Mouse (Mus musculus) heart, postnatal 36 days (tissue): ENCODE measurements around the gene Hras. TPM values are rescaled to one million over a fixed set of nuclear protein-coding genes. Genes with fewer than 3 reads are reported as not detected.

Experiments used
- DNase-seq, 2 experiments: peaks; one replicate each; pipeline ENCODE4 v3.0.0; 2021 to 2022
- intact Hi-C: fragments of 180-260 bp; cut with DNase I; formaldehyde crosslinking; loops from one replicate; pipeline ENCODE4 v1.15.1; 2025
- total RNA-seq, 2 experiments: library from RNA; stranded (reverse); gene quantifications; 2 replicates each; pipeline ENCODE4 v1.2.3; 2021

The Hras gene
- total RNA-seq, 2 experiments from 2014 or later = 97.9 to 104 TPM

DNA sequence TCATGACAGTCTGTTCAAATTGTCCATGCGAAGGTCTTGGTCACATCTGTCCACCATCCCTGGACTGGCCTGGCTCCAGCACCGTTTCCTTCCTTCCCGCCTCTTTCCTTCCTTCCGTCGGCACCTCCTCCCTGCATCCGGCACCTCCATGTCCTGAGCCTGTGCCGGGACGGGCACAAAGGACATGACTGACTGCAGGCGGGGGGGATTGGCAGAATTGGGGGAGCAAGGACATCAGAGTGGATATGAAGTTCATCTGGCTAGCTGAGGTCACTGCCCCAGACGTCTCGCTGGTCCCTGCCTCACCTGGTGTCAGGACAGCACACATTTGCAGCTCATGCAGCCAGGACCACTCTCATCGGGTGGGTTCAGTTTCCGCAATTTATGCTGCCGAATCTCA, 2.8 kb downstream of the Hras start:
- intact Hi-C loops = loop anchor here (5.0 kb wide), 1 partner anchor 334 kb away; the partner anchor contains the start of genes Bet1l, Gm45785 and Ric8a
- peak; percentile 31 to 37 for DNase-seq

DNA sequence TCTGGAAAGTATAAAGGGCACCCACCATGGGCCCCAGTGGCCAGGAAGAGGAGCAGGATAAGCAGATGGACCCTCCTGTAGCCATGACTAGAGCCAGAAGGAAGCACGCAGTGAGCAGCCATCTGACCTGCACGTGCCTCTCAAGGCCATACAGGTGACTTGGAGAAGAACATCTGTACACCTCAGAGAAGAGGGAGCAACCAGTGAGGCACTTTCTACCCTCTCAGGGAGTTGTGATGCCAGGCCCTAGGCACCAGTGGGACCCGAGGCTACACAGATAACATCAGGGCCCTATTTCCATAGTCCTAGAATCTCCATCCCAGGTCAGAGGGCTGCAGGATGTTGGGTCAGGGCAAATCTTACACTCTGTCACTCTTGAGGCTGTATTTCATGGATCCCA, 3.6 kb downstream of the Hras start:
- intact Hi-C loops = loop anchor here (5.0 kb wide), 1 partner anchor 333 kb away; the partner anchor contains the start of genes Bet1l, Gm45785 and Ric8a
- DNase-seq = no peak

GRCm38 (mm10) chr7:141188733-141189132, 5.1 kb downstream of the Hras start:
- no peak for DNase-seq

DNA sequence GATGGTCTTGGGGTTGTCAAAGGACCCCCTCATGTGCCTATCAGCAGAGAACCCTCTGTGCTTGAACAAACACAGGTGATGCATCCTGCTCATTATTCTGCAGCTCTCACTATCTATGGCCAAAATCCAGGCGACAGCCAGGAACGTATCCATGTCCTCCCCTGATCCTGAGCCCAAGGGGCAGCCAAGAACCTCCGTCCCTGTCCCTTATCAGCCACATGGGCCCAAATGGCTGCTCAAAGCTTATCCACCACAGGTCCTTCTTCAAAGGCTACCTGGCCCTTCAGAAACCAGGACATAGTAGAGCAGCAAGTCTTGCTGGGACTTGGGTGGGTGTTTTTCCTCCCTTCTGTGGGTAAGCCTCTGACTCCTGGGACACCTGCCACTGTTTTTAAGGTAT, 5.6 kb downstream of the Hras start:
- no peak for DNase-seq
- intact Hi-C loops = no loop called here

More at GRCm38 (mm10) chr7:141188733-141189132, 5.1 kb downstream of the Hras start:
- intact Hi-C loops = no loop called here

- intact Hi-C loops = loop anchor here (1.0 to 5.0 kb wide), 4 partner anchors 84 to 268 kb away; no protein-coding TSS in a partner anchor
- peak; percentile 84 to 89 for DNase-seq
Observed at GRCm38 (mm10) chr7:141176173-141176572, 17.6 kb downstream of the Hras start.

DNA sequence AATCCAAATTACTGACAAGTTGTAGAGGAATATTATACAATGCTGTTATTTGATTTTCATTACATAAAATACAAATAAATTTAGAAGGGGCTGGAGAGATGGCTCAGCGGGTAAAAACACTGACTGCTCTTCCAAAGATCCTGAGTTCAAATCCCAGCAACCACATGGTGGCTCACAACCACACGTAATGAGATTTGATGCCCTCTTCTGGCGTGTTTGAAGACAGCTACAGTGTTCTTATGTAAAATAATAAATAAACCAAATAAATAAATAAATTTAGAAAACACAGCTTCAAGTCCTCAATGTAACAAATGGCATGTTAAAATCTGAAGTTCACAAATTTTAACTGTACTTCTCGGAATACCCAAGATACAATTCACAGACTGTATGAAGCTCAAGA, 18.7 kb downstream of the Hras start:
- intact Hi-C loops = loop anchor here (1.0 to 5.0 kb wide), 3 partner anchors 103 to 168 kb away; no protein-coding TSS in a partner anchor
- no peak for DNase-seq

DNA sequence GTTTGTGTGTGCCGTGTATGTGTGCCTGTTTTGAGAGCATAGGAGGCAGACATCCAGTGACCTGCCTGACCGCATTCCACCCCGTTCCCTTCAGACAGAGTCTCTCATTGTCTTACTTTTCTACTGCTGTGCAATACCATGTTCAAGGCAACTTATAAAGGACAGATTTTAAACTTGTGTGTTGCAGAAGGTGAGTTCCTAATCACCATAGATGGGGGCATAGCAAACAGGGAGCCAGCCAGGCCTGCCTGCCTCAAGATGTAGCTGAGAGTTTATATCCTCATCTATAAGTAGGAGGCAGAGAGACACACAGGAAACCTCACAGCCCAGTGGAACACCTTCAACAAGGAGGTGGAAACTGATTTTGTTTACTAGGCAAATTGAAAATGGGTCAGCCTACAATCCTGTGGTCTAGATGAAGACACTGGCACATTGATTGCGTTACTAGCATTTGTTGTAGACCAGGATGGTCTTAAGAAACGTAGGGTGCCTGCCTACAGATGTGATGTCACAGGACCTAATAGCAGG, 20.4 kb downstream of the Hras start:
- no peak for DNase-seq
- intact Hi-C loops = loop anchor here (5.0 kb wide), 2 partner anchors 216 to 326 kb away; partner anchors contain the start of genes Gm45717, Ifitm2, Odf3 and Scgb1c1

DNA sequence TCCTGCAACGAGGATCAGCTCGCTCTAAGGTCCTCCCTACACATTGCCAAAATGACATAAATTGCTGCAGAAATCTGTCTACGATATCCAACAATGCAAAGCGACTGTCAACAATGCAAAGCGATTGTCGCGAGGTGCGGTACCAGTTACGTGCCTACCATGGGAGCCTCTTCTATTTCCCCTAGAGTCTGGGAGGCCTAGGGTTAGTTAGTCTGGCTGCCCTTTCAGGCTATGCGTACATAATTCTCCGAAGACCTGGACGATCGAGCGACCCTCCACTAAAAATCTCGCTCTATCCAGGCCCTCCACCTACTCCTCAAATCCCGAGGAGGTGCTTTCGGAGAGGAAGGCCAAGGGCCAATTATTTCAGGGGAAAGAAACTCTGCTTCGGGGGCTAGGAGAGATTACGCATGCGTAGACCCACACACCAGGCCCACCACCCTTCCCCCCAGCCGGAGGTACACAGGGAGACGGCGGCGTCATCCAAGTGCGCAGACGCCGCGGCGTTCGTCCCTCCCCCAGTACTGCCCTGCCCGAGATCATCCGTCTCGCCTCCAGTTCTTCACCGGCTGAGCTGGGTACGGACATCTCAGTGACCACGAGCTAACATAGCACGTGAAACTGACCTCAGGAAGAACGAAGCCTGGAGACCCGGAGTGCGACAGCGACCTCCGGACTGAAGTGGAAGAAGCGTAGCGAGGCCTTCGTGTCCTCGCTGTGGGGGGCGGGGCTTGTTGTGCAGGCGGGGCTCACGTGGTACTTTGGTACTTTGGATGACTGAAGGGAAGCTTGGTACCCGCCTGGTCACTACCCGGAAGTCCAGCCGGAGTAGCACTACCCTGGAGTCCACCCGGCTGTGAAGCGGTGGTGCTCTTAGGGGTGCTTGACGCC, 21.4 kb downstream of the Hras start, which contains the start of gene Rnh1:
TSS of gene Rnh1 (minus strand) at position 742 of the 891 bp plus-strand sequence.
- intact Hi-C loops = loop anchor here (5.0 kb wide), 2 partner anchors 215 to 325 kb away; partner anchors contain the start of genes Gm45717, Ifitm2, Odf3 and Scgb1c1
- peak; percentile 84 to 94 for DNase-seq

- DNase-seq = no peak
- intact Hi-C loops = loop anchor here (2.0 to 5.0 kb wide), 3 partner anchors 37 to 323 kb away; partner anchors contain the start of genes Gm45717, Ifitm2, Odf3 and Scgb1c1
Observed at GRCm38 (mm10) chr7:141169866-141170265, 23.9 kb downstream of the Hras start.

DNA sequence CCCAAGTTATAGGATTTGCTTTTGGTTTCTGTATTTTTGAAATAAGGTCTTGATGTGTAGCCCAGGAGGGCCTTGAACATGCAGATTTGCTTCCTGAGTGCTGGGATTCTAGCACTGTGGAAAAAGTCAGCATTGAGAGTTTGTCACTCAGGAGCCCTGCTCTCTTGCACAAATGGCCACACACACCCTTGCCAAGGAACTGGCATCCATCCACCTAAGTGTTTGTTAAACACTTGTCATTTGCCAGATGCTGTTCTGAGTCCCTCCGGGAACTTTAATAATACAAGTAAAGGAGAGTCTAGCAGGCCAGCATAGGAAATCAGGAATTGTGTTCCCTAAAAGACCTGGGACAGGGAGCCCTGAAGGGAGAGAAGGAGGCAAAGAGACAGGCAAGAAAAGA, 24.5 kb downstream of the Hras start:
- intact Hi-C loops = loop anchor here (2.0 kb wide), 1 partner anchor 36 kb away; no protein-coding TSS in a partner anchor
- no peak for DNase-seq

GRCm38 (mm10) chr7:141168518-141168953, 25.3 kb downstream of the Hras start:
- peak; percentile 62 to 74 for DNase-seq
- intact Hi-C loops = loop anchor here (2.0 kb wide), 1 partner anchor 36 kb away; no protein-coding TSS in a partner anchor

DNA sequence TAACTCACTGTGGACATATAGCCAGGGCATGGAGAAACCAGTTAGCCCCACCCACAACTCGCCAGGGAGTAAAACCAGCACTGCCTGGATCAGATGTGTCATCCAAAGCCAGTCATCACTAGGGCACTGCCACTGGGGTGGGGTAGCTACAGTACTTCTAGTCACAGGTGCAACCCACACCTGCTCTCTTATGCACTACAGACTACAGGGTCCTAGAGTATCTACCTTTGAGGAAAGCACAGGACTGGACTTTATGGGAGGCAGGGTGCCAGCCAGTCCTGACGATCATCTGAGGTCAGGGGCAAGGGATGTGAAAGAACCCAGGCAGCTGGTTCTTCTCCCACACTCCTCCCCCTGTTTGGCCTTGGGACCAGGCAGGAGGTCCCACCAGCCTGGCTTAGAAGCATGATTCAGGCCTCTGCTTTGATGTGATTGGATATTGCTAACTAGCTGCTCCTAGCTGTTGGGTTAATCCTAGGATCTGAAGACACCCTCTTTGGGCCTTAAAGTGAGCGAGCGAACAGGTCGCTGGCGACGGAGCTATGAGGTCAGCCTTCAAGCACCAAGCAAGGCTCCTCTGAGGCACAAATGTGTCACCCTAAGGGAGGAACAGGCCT, 25.8 kb downstream of the Hras start:
- intact Hi-C loops = loop anchor here (2.0 kb wide), 1 partner anchor 35 kb away; no protein-coding TSS in a partner anchor
- peak; percentile 32 to 37 for DNase-seq

- intact Hi-C loops = no loop called here
- no peak for DNase-seq
Observed at GRCm38 (mm10) chr7:141164850-141165249, 29.0 kb downstream of the Hras start.

GRCm38 (mm10) chr7:141164397-141164796, 29.4 kb downstream of the Hras start:
- no peak for DNase-seq
- intact Hi-C loops = no loop called here

GRCm38 (mm10) chr7:141155362-141155761, 38.4 kb downstream of the Hras start:
- no peak for DNase-seq
- intact Hi-C loops = no loop called here

DNA sequence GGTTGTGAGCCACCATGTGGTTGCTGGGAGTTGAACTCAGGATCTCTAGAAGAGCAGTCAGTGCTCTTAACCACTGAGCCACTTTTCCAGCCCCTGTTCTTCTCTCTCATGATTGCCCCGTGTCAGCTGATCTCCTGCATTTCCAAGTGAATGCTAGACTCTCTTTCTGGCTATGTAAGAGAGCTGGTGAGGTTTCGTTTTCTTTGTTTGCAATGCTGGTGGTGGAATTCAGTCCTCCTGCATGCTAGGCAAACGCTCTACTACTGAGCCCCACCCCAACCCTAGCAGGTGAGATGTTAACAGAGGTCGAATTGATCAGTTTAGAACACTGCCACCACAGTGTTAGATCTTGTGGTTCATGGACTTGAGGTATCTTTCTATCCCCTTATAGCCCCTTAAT, 45.2 kb downstream of the Hras start:
- DNase-seq = no peak
- intact Hi-C loops = no loop called here

- intact Hi-C loops = no loop called here
- no peak for DNase-seq
Observed at GRCm38 (mm10) chr7:141147044-141147443, 46.8 kb downstream of the Hras start.

GRCm38 (mm10) chr7:141146043-141146595, 47.7 kb downstream of the Hras start:
- intact Hi-C loops = no loop called here
- DNase-seq = no peak

DNA sequence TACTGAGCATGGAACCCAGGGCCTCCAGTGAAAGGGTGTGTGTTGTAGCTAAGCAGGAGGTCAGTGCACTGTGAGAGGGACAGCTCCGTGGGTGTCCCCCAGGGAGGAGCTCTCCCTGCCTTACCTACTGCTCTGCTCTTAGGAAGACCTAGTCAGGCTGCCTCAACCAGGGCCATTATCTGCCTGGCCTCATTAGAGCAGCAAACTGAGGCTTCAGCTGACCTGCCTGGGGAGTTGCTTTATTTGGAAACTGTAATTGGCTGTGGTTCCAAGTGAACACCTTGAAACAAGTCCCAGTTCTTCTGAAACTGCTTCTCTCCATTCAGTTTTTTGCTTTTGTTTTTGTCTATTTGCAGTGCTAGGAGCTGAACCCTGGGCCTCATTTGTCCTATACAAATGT, 48.4 kb downstream of the Hras start:
- intact Hi-C loops = no loop called here
- no peak for DNase-seq

DNA sequence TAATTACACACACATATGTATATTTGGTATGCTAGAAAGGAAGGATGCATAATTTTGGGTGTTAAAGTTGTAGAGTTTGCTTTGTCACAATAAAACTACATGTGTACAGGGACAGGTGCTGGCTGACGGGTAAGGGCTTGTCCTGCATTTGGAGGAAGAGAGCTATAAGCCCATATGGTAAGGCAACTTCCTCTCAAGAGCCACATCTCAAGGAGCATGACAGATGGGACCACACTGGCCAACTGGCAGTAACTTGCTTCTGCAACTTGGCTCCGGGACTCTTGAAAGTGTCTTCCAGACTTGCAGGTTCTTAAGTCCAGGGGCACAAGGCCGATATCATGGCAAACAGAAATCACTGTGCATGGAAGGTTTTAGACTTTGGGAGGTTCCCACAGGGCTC, 49.2 kb downstream of the Hras start:
- DNase-seq = no peak
- intact Hi-C loops = no loop called here
